Mouse (Mus musculus): Measurements from ENCODE around the gene Lce1i. TPM values are rescaled to one million over a fixed set of nuclear protein-coding genes. Genes with fewer than 3 reads are reported as not detected.
"Not testable (repeated sequence)": the region's sequence is repeated elsewhere in the genome, so short reads cannot be mapped to it uniquely, and the experiment has no call there.

The Lce1i gene
- not detected for total RNA-seq (2021)
- long read RNA-seq, experiment 1, result 0 reads
- long read RNA-seq, experiment 2, result 0 reads

GRCm38 (mm10) chr3:92778799-92779198 lies at the start of gene Lce1i:
Gene Lce1i (minus strand): TSS chr3:92778899.
- no peak for DNase-seq (ENCODE audit: low spot score)

- no peak for DNase-seq (ENCODE audit: low spot score)
These were observed 48.4 kb upstream of the Lce1i start, which contains the start of gene Kprp for GRCm38 (mm10) chr3:92827108-92827507. Gene Kprp (minus strand): TSS chr3:92827247.

GRCm38 (mm10) chr3:92825808-92826207 lies 47.1 kb upstream of the Lce1i start:
- DNase-seq (ENCODE audit: low spot score), result no peak

- DNase-seq (ENCODE audit: low spot score), result not testable (repeated sequence)
These were observed 37.3 kb upstream of the Lce1i start for GRCm38 (mm10) chr3:92816036-92816435.

GRCm38 (mm10) chr3:92815581-92815980 lies 36.9 kb upstream of the Lce1i start:
- DNase-seq (ENCODE audit: low spot score), result no peak

- DNase-seq (ENCODE audit: low spot score), result no peak
These were observed 29.1 kb upstream of the Lce1i start, which contains the start of gene Lce1k for GRCm38 (mm10) chr3:92807791-92808190. Gene Lce1k (minus strand): TSS chr3:92807891.

- DNase-seq (ENCODE audit: low spot score), result no peak
These were observed 11.7 kb upstream of the Lce1i start, which contains the start of gene Lce1j for GRCm38 (mm10) chr3:92790414-92790813. Gene Lce1j (minus strand): TSS chr3:92790514.

- no peak for DNase-seq (ENCODE audit: low spot score)
These were observed 7.1 kb downstream of the Lce1i start for GRCm38 (mm10) chr3:92771573-92771972.

- DNase-seq (ENCODE audit: low spot score), result no peak
These were observed 13.7 kb downstream of the Lce1i start, which contains the start of gene Lce1h for GRCm38 (mm10) chr3:92764965-92765364. Gene Lce1h (minus strand): TSS chr3:92765065.

GRCm38 (mm10) chr3:92753197-92753596 lies 25.5 kb downstream of the Lce1i start:
- no peak for DNase-seq (ENCODE audit: low spot score)

GRCm38 (mm10) chr3:92752238-92752637 lies 26.5 kb downstream of the Lce1i start, which contains the start of gene Lce1g:
Gene Lce1g (minus strand): TSS chr3:92752338.
- DNase-seq (ENCODE audit: low spot score), result no peak

GRCm38 (mm10) chr3:92738996-92739395 lies 39.7 kb downstream of the Lce1i start, which contains the start of gene Gm38119:
Gene Gm38119 (minus strand): TSS chr3:92739096.
- DNase-seq (ENCODE audit: low spot score), result no peak

Other genes starting within 250 kb of the Lce1i start
- not detected for gene 2310046K23Rik, start 244.4 kb downstream of the Lce1i start, total RNA-seq (2021)
- gene Ivl, start 205.2 kb downstream of the Lce1i start, total RNA-seq (2021), result not detected
- gene Smcp, start 189.9 kb downstream of the Lce1i start, total RNA-seq (2021), result not detected
- gene 2210017I01Rik, start 171.4 kb downstream of the Lce1i start, total RNA-seq (2021), result not detected
- gene Lce6a, start 157.2 kb downstream of the Lce1i start, total RNA-seq (2021), result not detected
- gene Lce1a1, start 130.6 kb downstream of the Lce1i start, total RNA-seq (2021), result not detected
- gene Lce1b, start 122.0 kb downstream of the Lce1i start, total RNA-seq (2021), result not detected
- not detected for gene Lce1a2, start 108.6 kb downstream of the Lce1i start, total RNA-seq (2021)
- not detected for gene Lce1c, start 99.7 kb downstream of the Lce1i start, total RNA-seq (2021)
- gene Lce1d, start 91.7 kb downstream of the Lce1i start, total RNA-seq (2021), result not detected
- not detected for gene Lce1e, start 69.8 kb downstream of the Lce1i start, total RNA-seq (2021)
- not detected for gene Lce1f, start 58.5 kb downstream of the Lce1i start, total RNA-seq (2021)
- gene Gm38119, start 39.8 kb downstream of the Lce1i start, total RNA-seq (2021), result not detected
- gene Lce1g, start 26.6 kb downstream of the Lce1i start, total RNA-seq (2021), result not detected
- not detected for gene Lce1h, start 13.8 kb downstream of the Lce1i start, total RNA-seq (2021)
- gene Lce1j, start 11.6 kb upstream of the Lce1i start, total RNA-seq (2021), result not detected
- not detected for gene Lce1k, start 29.0 kb upstream of the Lce1i start, total RNA-seq (2021)
- gene Kprp, start 48.3 kb upstream of the Lce1i start, total RNA-seq (2021), result not detected
- not detected for gene Lce1l, start 72.4 kb upstream of the Lce1i start, total RNA-seq (2021)
- not detected for gene 2310050C09Rik, start 91.3 kb upstream of the Lce1i start, total RNA-seq (2021)
- not detected for gene Lce3a, start 147.3 kb upstream of the Lce1i start, total RNA-seq (2021)
- gene Lce3b, start 154.1 kb upstream of the Lce1i start, total RNA-seq (2021), result not detected
- gene Lce3c, start 165.6 kb upstream of the Lce1i start, total RNA-seq (2021), result not detected
- gene Lce3d, start 178.5 kb upstream of the Lce1i start, total RNA-seq (2021), result not detected
- gene Lce3e, start 188.2 kb upstream of the Lce1i start, total RNA-seq (2021), result not detected
- gene Lce3f, start 213.3 kb upstream of the Lce1i start, total RNA-seq (2021), result not detected
- not detected for gene Crct1, start 236.8 kb upstream of the Lce1i start, total RNA-seq (2021)
- gene Lce1m, start 240.2 kb upstream of the Lce1i start, total RNA-seq (2021), result not detected